In the genomic region with DNA sequence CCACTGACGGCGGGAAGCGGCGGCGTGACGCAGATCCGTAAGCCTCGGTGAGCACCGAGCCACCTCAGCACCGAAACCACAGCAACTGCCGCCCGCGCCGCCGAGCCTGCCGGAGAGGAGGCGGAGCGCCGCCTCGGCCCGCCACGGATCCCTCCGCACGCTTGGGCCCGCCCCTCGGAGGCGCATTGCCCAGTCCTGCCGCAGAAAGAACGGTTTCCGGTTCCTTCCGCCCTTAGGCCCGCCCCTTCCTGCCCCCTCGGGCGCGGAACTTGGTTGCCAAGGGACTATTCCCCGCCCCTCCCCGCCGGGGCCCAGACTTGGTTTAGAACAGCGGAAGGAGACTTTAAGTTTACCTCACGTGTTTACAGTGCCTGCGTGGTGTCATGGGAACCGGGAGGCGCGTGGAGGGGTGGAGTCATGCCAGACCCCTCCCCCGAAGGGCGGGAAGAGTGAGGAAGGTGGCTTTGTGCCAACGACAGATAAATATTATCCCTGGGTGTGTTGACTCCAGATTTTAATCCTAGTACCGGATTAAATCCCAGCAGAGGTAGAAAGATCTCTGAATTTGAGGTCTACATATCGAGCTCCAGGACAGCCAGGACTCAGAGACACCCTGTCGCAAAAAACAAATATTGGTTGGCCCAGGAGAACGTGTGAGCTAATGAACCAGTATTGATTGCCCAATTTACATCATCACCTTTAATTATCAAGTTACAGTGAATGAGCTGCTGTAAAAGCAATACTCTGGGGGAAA, we compare ENCODE assay signal across 1 mouse cellular context.
TF ChIP-seq lines count a peak whose summit lies in the region.

TSS of gene Cfap20 (minus strand) at position 184 of the 754 bp plus-strand sequence.

TF ChIP-seq in CH12.LX, 34 proteins besides CTCF, POLR2A, EP300 and RAD21 (continued from another document):
- TF ChIP-seq RCOR1 (conservative IDR thresholded peaks at IDR 0.05; ENCODE audit: low read depth, low read length) (no peak), CHD1 (IDR thresholded peaks at IDR 0.05; ENCODE audit: low read depth, low read length) (no peak), UBTF (IDR thresholded peaks at IDR 0.05; ENCODE audit: low read depth, low read length) (no peak), BHLHE40 (IDR thresholded peaks at IDR 0.05; ENCODE audit: low read depth, low read length) (peak; percentile 99), MAFK (IDR thresholded peaks at IDR 0.05; ENCODE audit: insufficient replicate concordance, low read length) (no peak), MAZ (IDR thresholded peaks at IDR 0.05; ENCODE audit: low read depth, low read length) (peak; percentile 95), TBP (conservative IDR thresholded peaks at IDR 0.05; ENCODE audit: low read depth, low read length) (no peak), MXI1 (IDR thresholded peaks at IDR 0.05; ENCODE audit: low read depth, low read length) (peak; percentile 99), JUND (conservative IDR thresholded peaks at IDR 0.05; ENCODE audit: low read depth, low read length) (no peak), SIN3A (IDR thresholded peaks at IDR 0.05; ENCODE audit: low read length) (peak; percentile 98), JUN (IDR thresholded peaks at IDR 0.05; ENCODE audit: insufficient read depth, low read depth, low read length) (no peak), KAT2A (IDR thresholded peaks at IDR 0.05; ENCODE audit: insufficient replicate concordance, low read length) (peak; percentile 85; the same call in 1 of the 2 replicates), IRF4 (IDR thresholded peaks at IDR 0.05; ENCODE audit: low read depth, low read length) (peak; percentile 67; the same call in 1 of the 2 replicates), NRF1 (IDR thresholded peaks at IDR 0.05; ENCODE audit: low read depth, low read length) (peak; percentile 19)
TF ChIP-seq in CH12.LX: peak in this region for 18.
